Mouse (Mus musculus) hindbrain, embryonic 10.5 days (tissue): Measurements from ENCODE around the gene Lrit2. TPM values are rescaled to one million over a fixed set of nuclear protein-coding genes. Genes with fewer than 3 reads are reported as not detected.
A peak's percentile ranks its signal among the peaks of the same experiment; 100 is the strongest.

Experiments used
- DNase-seq: peaks from one replicate; pipeline ENCODE4 v3.0.0-alpha.2; 2017; ENCODE audit warnings: low spot score
- H3K27ac ChIP-seq: fragments of 300-500 bp; sonication (generic); 2 replicates; pipeline ENCODE4 v1.5.1; 2016; ENCODE audit warnings: mild to moderate bottlenecking, moderate library complexity
- H3K27me3 ChIP-seq: fragments of 300-500 bp; sonication (generic); 2 replicates; pipeline ENCODE4 v1.6.1; 2016; ENCODE audit warnings: mild to moderate bottlenecking; ENCODE audit not compliant: poor library complexity, insufficient read depth, severe bottlenecking
- H3K36me3 ChIP-seq: fragments of 300-500 bp; sonication (generic); 2 replicates; pipeline ENCODE4 v1.6.1; 2016; ENCODE audit warnings: mild to moderate bottlenecking, moderate library complexity
- H3K4me1 ChIP-seq: fragments of 300-500 bp; sonication (generic); replicated peaks from 2 replicates; pipeline ENCODE4 v1.6.1; 2016; ENCODE audit warnings: mild to moderate bottlenecking
- H3K4me3 ChIP-seq: fragments of 300-500 bp; sonication (generic); 2 replicates; pipeline ENCODE4 v1.5.1; 2016; ENCODE audit warnings: mild to moderate bottlenecking, moderate library complexity
- H3K9me3 ChIP-seq: fragments of 300-500 bp; sonication (generic); 2 replicates; pipeline ENCODE4 v1.6.1; 2016; ENCODE audit warnings: mild to moderate bottlenecking, moderate library complexity
- WGBS: fragments of 180-500 bp; shearing (Covaris S2); methylation state at CpG from one replicate; pipeline ENCODE4 v1.1.7; 2016; 5-methylcytosine and 5-hydroxymethylcytosine counted together
- polyA plus RNA-seq: library from polyadenylated mRNA; unstranded; fragments of >200 nt; fragmentation: Nextera tagmentation; extraction: Ambion mirVana; gene quantifications from 2 replicates; pipeline ENCODE4 v1.2.1, GENCODE M21; 2016

The Lrit2 gene
- not detected in 2 replicates for polyA plus RNA-seq

DNA sequence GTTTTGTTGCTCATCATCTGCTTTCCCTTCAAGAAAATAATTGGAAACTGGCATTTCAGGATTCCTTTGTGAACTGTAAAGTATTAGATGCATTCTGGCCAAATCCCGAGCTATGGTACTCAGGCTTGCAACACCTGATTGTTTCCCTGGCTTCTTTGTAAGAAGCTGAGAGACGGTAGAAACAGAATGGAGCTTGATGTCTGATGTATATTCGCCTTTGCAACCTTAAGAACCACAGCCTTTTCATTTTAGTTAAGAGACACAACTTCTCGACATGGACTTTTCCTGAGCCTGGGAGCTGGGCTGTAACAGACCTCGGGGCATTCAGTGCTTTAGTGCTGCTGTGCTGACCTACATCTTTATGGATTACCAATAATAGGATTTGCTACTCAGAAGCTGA, at the start of gene Lrit2:
Gene Lrit2 (plus strand): TSS at position 301 of the 400 bp plus-strand sequence.
- no peak for DNase-seq
- no peaks in the 10 kb centered on the region for H3K4me1 ChIP-seq
- no peak within 1 kb of the TSS for H3K4me3 ChIP-seq
- H3K36me3 ChIP-seq: no peaks in the 10 kb centered on the region
- no peaks in the 10 kb centered on the region for H3K27me3 ChIP-seq
- 80% methylated on average over 5 of the region's 5 CpGs for WGBS
- H3K27ac ChIP-seq: no peak within 1 kb of the TSS
- H3K9me3 ChIP-seq: no peaks in the 10 kb centered on the region

DNA sequence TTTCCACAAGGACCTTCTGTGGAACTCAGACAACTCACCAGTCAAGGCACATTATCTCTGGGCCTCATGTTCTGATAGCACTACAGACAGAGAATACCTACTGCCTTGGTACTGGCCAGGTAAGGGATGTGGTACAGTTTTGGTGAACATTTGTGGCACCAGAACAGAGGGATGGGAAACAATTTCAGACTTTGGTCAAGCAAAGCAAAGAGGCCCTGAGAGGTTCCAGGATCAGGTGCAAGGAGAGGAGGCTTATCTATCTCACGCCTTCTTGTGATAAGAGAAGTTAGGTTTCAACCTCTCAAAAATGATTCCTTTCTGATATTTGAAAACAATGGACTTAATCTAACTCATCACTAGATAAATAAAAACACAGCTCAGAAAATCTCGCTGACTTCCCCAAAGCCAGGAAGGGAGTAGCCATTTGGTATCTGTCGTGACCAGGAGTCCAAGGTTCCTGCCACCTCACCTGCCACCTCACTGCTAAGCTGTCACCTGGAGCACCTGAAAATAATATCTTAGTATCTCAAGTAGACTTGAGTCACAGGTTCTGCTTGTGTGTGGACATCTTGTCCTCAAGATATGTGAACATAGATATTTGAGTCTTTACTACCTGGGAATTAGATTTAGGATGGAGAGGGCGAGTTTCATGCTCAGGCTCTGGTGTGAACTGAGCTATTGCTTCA, 40.3 kb upstream of the Lrit2 start:
- Histone ChIP-seq H3K4me3 (no peak overlapping the region), H3K4me1 (no peaks in the 10 kb centered on the region), H3K9me3 (no peaks in the 10 kb centered on the region), H3K27me3 (no peaks in the 10 kb centered on the region), H3K36me3 (no peaks in the 10 kb centered on the region), H3K27ac (no peak overlapping the region)
- no peak for DNase-seq
- 88% methylated on average over 4 of the region's 4 CpGs for WGBS

DNA sequence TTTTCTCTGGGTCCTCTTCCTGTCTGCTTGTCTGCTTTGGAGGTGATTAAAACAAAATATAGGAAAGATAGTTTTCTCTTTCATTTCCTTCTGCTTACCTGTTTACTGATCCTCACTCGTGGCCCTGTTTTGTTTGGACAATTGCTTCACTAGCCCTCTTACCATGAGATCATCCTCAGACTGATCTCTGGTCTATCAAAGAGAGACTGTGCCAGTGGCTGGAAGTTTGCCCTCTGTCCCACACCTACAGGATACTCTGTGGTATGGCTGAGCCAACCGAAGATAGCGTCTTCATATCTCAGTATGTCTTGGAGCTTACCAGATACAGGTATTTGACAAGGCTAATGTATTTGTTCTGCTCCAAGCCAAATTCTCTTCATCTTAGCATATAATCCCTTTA, 39.8 kb upstream of the Lrit2 start:
- H3K36me3 ChIP-seq: no peaks in the 10 kb centered on the region
- no peaks in the 10 kb centered on the region for H3K9me3 ChIP-seq
- WGBS: 94% methylated on average over 3 of the region's 3 CpGs
- DNase-seq: no peak
- H3K4me3 ChIP-seq: no peak overlapping the region
- no peaks in the 10 kb centered on the region for H3K27me3 ChIP-seq
- no peaks in the 10 kb centered on the region for H3K4me1 ChIP-seq
- no peak overlapping the region for H3K27ac ChIP-seq

DNA sequence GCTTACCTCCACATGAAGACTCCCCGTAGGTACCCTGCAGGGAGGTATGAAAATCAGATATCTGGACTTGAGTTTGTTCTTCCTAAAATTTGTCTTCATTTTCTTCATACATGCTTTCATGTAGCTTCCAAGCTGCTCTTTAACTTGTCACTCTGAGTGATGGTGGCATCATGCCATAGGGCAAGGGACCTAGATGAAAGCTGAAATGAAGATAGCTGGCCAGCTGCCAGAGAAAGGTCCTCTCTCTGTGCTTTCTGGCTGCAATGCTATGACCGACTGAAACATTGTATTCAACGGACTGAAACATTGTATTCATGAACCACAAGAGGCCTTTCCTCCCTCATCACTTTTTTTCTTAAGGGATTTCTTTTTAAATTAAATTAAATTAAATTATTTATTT, 39.2 kb upstream of the Lrit2 start:
- Histone ChIP-seq H3K36me3 (no peaks in the 10 kb centered on the region), H3K4me3 (no peak overlapping the region), H3K27ac (no peak overlapping the region), H3K4me1 (no peaks in the 10 kb centered on the region), H3K27me3 (no peaks in the 10 kb centered on the region), H3K9me3 (no peaks in the 10 kb centered on the region)
- 92% methylated on average over 3 of the region's 3 CpGs for WGBS
- no peak for DNase-seq

DNA sequence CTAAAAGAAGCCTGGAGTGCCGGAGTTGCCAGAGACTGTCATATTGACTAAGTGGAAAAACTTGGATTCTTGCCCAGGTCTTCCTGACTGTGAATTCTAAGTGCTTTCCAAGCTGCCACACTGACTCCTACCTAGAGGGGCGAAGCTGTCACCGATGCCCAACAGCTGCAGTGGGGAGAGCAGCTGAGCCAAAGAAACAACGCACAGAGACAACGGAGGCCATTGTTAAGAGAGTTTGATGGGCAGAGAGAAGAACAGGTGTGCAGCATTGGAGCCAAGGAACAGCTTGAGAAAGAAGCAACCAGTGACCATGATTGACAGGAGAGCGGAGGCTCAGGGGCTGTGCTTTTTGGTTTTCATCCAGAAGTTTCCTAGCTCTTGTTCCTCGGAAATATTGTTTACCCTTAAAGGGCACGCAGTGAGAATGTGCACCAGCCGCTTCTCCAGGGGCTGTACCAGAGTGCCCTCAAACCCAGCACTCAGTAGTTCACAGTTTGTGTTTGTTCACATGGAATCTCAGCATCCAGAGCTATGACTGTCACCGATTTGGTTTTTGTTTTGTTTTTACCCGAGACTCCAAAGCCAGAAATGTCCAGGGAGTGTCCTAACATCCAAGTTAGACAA, 35.1 kb upstream of the Lrit2 start:
- Histone ChIP-seq H3K9me3 (no peaks in the 10 kb centered on the region), H3K36me3 (no peaks in the 10 kb centered on the region), H3K4me1 (no peaks in the 10 kb centered on the region), H3K27ac (no peak overlapping the region), H3K4me3 (no peak overlapping the region), H3K27me3 (no peaks in the 10 kb centered on the region)
- DNase-seq: no peak
- WGBS: 85% methylated on average over 11 of the region's 11 CpGs

DNA sequence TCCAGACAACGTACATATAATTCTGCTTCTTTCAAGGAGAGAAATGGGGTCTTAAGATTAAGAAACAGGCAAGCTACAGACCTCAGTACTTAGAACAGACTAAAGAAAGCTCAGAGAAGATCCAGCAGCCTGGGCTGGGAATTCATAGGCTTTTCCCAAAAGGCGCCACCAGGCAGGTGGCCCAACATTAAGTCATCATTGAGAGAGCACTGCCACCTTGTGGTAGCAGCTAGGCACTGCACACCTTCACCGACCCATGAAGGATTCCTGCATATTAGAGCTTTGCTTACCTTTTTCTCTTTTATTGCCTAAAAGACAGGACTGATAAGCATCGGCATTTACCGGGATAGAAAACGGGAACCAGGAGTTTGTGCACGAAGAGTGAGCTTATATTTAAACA, 34.5 kb upstream of the Lrit2 start:
- Histone ChIP-seq H3K4me3 (no peak overlapping the region), H3K27ac (no peak overlapping the region), H3K9me3 (no peaks in the 10 kb centered on the region), H3K27me3 (no peaks in the 10 kb centered on the region), H3K36me3 (no peaks in the 10 kb centered on the region), H3K4me1 (no peaks in the 10 kb centered on the region)
- peak; percentile 67 for DNase-seq
- WGBS: 23% methylated on average over 7 of the region's 7 CpGs

DNA sequence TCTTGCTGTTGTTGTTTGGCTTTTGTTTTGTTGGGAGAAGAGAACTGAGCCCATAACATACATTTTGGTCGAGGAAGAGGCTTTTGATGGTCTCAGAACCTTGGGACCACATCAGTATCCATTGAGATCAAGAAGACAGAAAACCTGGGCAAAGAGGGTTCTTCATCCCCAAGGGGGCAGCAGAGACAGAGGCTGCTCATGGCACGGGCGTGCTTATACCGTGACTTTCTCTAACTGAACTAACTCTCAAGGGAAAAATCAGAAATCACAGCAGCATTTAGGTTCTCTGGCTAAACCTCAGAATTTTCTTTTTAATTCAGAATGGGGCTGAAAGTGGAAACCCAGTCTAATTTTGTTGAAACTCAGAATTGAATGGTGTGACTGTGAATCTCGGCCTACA, 33.3 kb upstream of the Lrit2 start:
- H3K4me1 ChIP-seq: no peaks in the 10 kb centered on the region
- no peak for DNase-seq
- no peak overlapping the region for H3K4me3 ChIP-seq
- H3K36me3 ChIP-seq: no peaks in the 10 kb centered on the region
- no peaks in the 10 kb centered on the region for H3K9me3 ChIP-seq
- WGBS: 57% methylated on average over 5 of the region's 5 CpGs
- H3K27me3 ChIP-seq: no peaks in the 10 kb centered on the region
- H3K27ac ChIP-seq: no peak overlapping the region

DNA sequence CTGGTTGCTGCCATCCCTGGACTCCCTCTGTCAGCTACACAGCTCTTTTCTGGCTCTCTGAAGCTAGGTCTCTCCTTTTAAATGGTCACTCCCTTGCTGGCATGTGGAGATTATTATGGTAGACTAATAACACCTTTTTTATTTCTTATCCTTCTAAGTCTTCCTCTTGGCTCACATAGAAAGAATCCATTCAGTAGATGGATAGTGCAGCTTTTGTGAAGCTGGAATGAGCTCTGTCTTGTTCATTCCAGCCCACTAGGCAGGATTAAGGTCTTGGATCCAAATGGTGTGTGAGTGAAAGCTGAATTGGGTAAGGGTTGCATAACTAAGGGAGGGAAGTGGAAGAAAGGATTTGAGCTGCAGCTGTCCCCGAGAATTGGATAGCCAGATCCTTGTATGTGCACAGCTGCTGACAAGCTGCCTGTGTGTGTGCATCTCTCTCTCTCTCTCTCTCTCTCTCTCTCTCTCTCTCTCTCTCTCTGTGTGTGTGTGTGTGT, 18.8 kb upstream of the Lrit2 start, which contains the start of gene Rgr:
Gene Rgr (minus strand): TSS at position 51 of the 497 bp plus-strand sequence.
- no peak within 1 kb of the TSS for H3K27ac ChIP-seq
- WGBS: 79% methylated on average over 1 of the region's 1 CpGs
- no peaks in the 10 kb centered on the region for H3K27me3 ChIP-seq
- H3K9me3 ChIP-seq: no peaks in the 10 kb centered on the region
- no peaks in the 10 kb centered on the region for H3K4me1 ChIP-seq
- DNase-seq: no peak
- no peaks in the 10 kb centered on the region for H3K36me3 ChIP-seq
- no peak within 1 kb of the TSS for H3K4me3 ChIP-seq

DNA sequence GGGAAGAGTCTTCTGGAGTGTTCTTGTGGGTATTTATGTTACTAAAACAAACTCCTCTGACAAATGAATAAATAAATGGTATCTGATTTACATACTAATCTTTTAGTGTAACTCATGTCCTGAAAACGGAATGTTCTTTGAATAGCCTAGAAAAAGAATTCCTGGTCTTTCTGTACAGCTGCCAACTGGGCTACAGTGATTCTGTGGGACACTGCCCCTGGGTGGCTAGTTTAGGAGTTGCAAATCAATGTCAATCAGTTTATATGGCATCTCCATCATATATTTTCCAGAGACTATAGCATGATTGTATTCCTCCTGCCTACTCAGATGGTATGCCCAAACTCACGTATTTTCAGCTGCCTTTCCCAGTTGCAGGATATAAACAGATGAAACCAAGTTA, 2.9 kb upstream of the Lrit2 start:
- Histone ChIP-seq H3K9me3 (no peaks in the 10 kb centered on the region), H3K4me3 (no peak overlapping the region), H3K27ac (no peak overlapping the region), H3K36me3 (no peaks in the 10 kb centered on the region), H3K27me3 (no peaks in the 10 kb centered on the region), H3K4me1 (no peaks in the 10 kb centered on the region)
- no peak for DNase-seq
- WGBS: 66% methylated on average over 2 of the region's 2 CpGs

DNA sequence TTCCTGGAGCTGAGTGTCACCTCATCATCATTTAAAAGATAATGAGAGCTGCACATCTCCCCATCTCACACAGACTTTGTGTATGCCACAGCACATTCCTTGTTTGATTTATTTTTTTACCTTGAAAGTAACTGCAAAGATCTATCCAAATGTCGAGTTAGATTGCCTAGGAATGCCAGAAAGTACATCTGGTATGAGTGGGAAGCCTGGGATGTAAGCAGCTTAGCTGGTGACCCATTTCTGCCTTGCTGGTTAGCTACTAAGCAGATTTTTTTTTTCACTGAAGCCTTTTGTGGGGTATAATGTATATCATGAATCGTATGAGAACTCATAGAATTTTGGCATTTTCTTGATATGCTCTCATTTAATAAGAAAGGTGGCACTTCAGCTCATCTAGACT, 1.1 kb upstream of the Lrit2 start:
- Histone ChIP-seq H3K27ac (no peak overlapping the region), H3K4me3 (no peak overlapping the region)
- 66% methylated on average over 2 of the region's 2 CpGs for WGBS

DNA sequence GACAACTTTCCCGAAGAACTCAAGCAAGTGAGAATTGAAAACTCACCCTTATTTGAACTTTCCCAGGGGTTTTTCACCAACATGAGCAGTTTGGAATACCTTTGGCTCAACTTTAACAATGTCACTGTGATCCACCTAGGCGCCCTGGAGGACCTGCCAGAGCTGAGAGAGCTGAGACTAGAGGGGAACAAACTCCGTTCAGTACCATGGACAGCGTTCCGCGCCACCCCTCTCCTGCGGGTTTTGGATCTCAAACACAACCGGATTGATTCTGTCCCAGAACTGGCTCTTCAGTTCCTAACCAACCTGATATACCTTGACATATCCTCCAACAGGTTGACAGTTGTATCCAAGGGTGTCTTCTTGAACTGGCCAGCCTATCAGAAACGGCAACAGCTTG, 787 bp downstream of the Lrit2 start:
- peak; percentile 59 for DNase-seq
- H3K4me1 ChIP-seq: no peaks in the 10 kb centered on the region
- no peaks in the 10 kb centered on the region for H3K36me3 ChIP-seq
- WGBS: 20% methylated on average over 9 of the region's 9 CpGs
- no peak overlapping the region for H3K27ac ChIP-seq
- H3K9me3 ChIP-seq: no peaks in the 10 kb centered on the region
- H3K27me3 ChIP-seq: no peaks in the 10 kb centered on the region
- no peak overlapping the region for H3K4me3 ChIP-seq

More for the DNA sequence above, 1.1 kb upstream of the Lrit2 start:
- Histone ChIP-seq H3K4me1 (no peaks in the 10 kb centered on the region), H3K9me3 (no peaks in the 10 kb centered on the region), H3K36me3 (no peaks in the 10 kb centered on the region), H3K27me3 (no peaks in the 10 kb centered on the region)
- DNase-seq: no peak

DNA sequence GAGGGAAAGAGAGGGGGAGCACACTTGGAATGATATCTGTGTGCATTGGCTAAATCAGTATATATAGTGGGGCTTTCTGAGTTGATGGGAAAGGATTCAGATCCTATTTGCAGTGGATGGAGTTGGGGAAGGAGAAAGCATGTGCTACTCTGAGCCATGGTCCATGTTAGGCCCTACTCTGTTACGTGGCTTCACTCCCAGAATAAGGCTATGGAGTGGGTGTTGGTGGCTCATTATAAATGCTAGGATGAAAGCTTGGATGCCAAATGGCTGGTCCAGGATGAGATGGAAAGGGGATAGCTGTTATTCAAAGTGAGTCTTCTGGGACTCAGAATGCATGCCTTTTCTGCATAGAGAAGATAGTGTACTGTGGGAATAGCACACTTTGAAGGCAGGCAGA, 13.0 kb downstream of the Lrit2 start:
- H3K27ac ChIP-seq: no peak overlapping the region
- H3K27me3 ChIP-seq: no peaks in the 10 kb centered on the region
- no peaks in the 10 kb centered on the region for H3K9me3 ChIP-seq
- no peak for DNase-seq
- H3K4me1 ChIP-seq: 0 out of 2 replicates have a peak, but pooled peaks cover 4% of the 10 kb centered on the region
- H3K4me3 ChIP-seq: no peak overlapping the region
- no peaks in the 10 kb centered on the region for H3K36me3 ChIP-seq
- 83% methylated on average over 1 of the region's 1 CpGs for WGBS

DNA sequence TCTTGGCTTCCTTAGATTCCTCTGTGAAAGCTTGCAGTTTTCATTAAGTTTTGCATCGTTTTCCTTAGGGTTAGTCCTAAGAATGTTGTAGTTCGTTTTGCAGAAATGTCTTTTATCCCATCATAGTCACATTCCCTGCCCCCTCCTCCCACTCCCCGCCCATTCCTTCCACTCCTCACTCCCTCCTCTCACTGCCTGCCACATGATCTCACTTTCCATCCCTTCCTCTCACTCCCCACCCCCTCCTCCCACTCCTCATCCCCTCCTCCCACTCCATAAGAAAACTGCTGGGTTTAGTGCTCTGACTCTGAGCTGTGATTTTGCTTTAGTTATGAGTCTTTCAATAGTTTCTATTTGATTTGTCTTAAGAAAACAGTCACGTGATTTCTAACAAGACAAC, 16.0 kb downstream of the Lrit2 start:
- Histone ChIP-seq H3K27me3 (no peaks in the 10 kb centered on the region), H3K4me1 (0 out of 2 replicates have a peak, but pooled peaks cover 4% of the 10 kb centered on the region), H3K4me3 (no peak overlapping the region), H3K9me3 (no peaks in the 10 kb centered on the region), H3K36me3 (no peaks in the 10 kb centered on the region), H3K27ac (no peak overlapping the region)
- no peak for DNase-seq
- 46% methylated on average over 4 of the region's 4 CpGs for WGBS
